11 mouse cellular contexts compared by ENCODE assay signal in the genomic region with DNA sequence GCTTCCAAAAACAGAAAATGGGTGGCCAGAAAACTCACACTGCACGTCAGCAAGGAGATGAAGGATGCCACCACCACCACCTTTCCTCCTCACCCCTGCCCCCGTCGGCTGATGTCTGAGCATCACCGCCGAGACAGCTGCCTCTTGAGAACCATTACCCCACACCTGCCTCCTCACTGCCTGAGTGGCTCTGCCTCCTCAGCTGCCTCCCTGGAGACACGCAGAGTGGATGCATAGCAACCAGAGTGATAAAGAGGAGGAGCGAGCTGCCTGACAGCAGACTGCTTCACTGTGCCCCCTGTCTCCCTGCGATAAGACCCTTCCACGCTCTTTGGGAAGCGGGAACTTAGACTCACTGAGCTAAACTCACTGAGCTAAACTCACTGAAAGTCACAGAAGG. TPM values are rescaled to one million over a fixed set of nuclear protein-coding genes. Genes with fewer than 3 reads are reported as not detected.
A peak's percentile ranks its signal among the peaks of the same experiment; 100 is the strongest.
DNase-seq lines count a peak whose midpoint lies in the region; ATAC-seq lines count a peak whose summit lies in the region.
"Had no signal": no experiment of that assay in that cellular context is flagged by ENCODE, and none has a peak within 500 bp of the region (broad histone marks: within the 10 kb centered on the region; RNA-seq: fewer than 3 reads in every experiment).

No protein-coding gene starts in this region.

- 0 out of 2 replicates have a peak overlapping the region, but pooled peaks have one; percentile 4 for H3K27ac ChIP-seq in kidney, embryonic 15.5 days
- H3K27ac ChIP-seq in forebrain, embryonic 15.5 days (replicated peaks) = no peak overlapping the region

- H3K4me2 ChIP-seq in kidney, embryonic 15.5 days = no peak overlapping the region
- H3K4me2 ChIP-seq in forebrain, embryonic 15.5 days (replicated peaks) = no peak overlapping the region

- WGBS in kidney, embryonic 15.5 days = 23% methylated on average over 10 of the region's 10 CpGs
- WGBS in forebrain, embryonic 15.5 days = 53% methylated on average over 10 of the region's 10 CpGs

- no peak overlapping the region for H3K4me3 ChIP-seq in kidney, embryonic 15.5 days (replicated peaks)
- no peak overlapping the region for H3K4me3 ChIP-seq in forebrain, embryonic 15.5 days

- H3K36me3 ChIP-seq in kidney, embryonic 15.5 days = no peaks in the 10 kb centered on the region
- H3K36me3 ChIP-seq in forebrain, embryonic 15.5 days = no peaks in the 10 kb centered on the region

- H3K9ac ChIP-seq in kidney, embryonic 15.5 days = no peak overlapping the region
- H3K9ac ChIP-seq in forebrain, embryonic 15.5 days (replicated peaks) = no peak overlapping the region

- no peaks in the 10 kb centered on the region for H3K9me3 ChIP-seq in kidney, embryonic 15.5 days (replicated peaks)
- no peaks in the 10 kb centered on the region for H3K9me3 ChIP-seq in forebrain, embryonic 15.5 days

- DNase-seq in kidney, adult 9 months = no peak
- peak; percentile 37 to 46 for DNase-seq in left cerebral cortex, adult 9 months (ENCODE audit: low spot score in 2 of 2)
- peak; percentile 46 for DNase-seq in retina, embryonic 14.5 days (ENCODE audit: low spot score)
- DNase-seq in natural killer cell, adult 2 months (ENCODE audit: low spot score in 2 of 2) = no peak
- no peak for DNase-seq in ovary, postnatal 10 days (ENCODE audit: low spot score)
- DNase-seq: cerebellum, adult 11-12 months; gastrocnemius, postnatal 14 days; lung, adult 2 months had no signal

- ATAC-seq in kidney, embryonic 15.5 days (replicated peaks; ENCODE audit: low FRiP score) = no peak
- peak; percentile 91 for ATAC-seq in forebrain, embryonic 15.5 days (replicated peaks)
- no peak for ATAC-seq in cerebellum, adult (ENCODE audit: insufficient number of reproducible peaks, low FRiP score, low TSS enrichment)

- 0 out of 2 replicates have a peak, but pooled peaks cover 6% of the 10 kb centered on the region for H3K27me3 ChIP-seq in kidney, embryonic 15.5 days
- no peaks in the 10 kb centered on the region for H3K27me3 ChIP-seq in forebrain, embryonic 15.5 days

- peaks cover 6% of the 10 kb centered on the region; the same call in 1 of the 2 replicates for H3K4me1 ChIP-seq in kidney, embryonic 15.5 days
- H3K4me1 ChIP-seq in forebrain, embryonic 15.5 days = no peaks in the 10 kb centered on the region

RNA-seq across cellular contexts. Expression of a gene that starts 20.5 kb away (rescaled TPM):
- 3.2 and 4.5 TPM in 2 replicates for polyA plus RNA-seq in kidney, embryonic 15.5 days (2015; fragmentation: Nextera tagmentation; extraction: Ambion mirVana)
- polyA plus RNA-seq in forebrain, embryonic 15.5 days (2015; fragmentation: Nextera tagmentation; extraction: Ambion mirVana) = 1.3 and 2.4 TPM in 2 replicates

Comparison
In these comparisons a context has a peak if more than half of its experiments do, and no peak if none do; other contexts are left out.
1. DNase-seq: peak in left cerebral cortex, adult 9 months (2 of 2) and retina, embryonic 14.5 days (single experiment); none in kidney, adult 9 months (single experiment), natural killer cell, adult 2 months (0 of 2) and ovary, postnatal 10 days (single experiment).